In the genomic region with DNA sequence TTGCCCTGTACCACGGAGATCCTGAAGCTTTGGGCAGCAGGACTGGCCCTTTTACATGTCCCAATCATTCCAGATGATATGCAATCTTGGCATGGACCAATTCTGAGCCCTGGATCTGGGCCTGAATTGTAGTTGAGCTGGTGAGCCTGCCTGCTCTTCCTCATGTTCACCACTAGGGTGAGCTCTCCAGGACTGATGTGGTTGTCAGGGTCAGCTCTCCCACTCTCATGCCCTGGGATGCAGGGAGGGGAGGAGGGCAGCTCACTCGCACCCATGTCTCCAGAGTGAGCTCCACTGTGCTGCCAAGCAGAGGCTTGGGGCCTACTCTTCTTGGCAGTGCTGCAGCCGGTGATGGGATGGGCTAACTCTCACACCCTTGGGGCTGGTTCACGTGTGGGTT, we compare ENCODE assay signal across 12 mouse cellular contexts. TPM values are rescaled to one million over a fixed set of nuclear protein-coding genes. Genes with fewer than 3 reads are reported as not detected.
DNase-seq lines count a peak whose midpoint lies in the region; ATAC-seq and TF ChIP-seq lines count a peak whose summit lies in the region.
"Had no signal": no experiment of that assay in that cellular context is flagged by ENCODE, and none has a peak within 500 bp of the region (broad histone marks: within the 10 kb centered on the region; RNA-seq: fewer than 3 reads in every experiment).

No protein-coding gene starts in this region.

- H3K27ac ChIP-seq in heart, adult 2 months: no peak overlapping the region
- H3K27ac ChIP-seq in lung, embryonic 15.5 days: no peak overlapping the region
- H3K27ac ChIP-seq in olfactory bulb, adult 2 months (ENCODE audit: insufficient read depth, low read depth, low read length): no peak overlapping the region
- H3K27ac ChIP-seq: limb, embryonic 12.5 days; stomach, embryonic 15.5 days had no signal

- no peaks in the 10 kb centered on the region for H3K4me1 ChIP-seq in heart, adult 2 months (ENCODE audit: control insufficient read depth, insufficient read depth, low read length)
- H3K4me1 ChIP-seq in lung, embryonic 15.5 days: no peaks in the 10 kb centered on the region
- H3K4me1 ChIP-seq in olfactory bulb, adult 2 months (ENCODE audit: control insufficient read depth, insufficient read depth, low read length): no peaks in the 10 kb centered on the region
- H3K4me1 ChIP-seq: limb, embryonic 12.5 days; stomach, embryonic 15.5 days had no signal

- TF ChIP-seq CTCF in heart, adult 2 months (IDR thresholded peaks at IDR 0.05): peak; percentile 48
- peak; percentile 22 for TF ChIP-seq CTCF in olfactory bulb, adult 2 months (IDR thresholded peaks at IDR 0.05; ENCODE audit: insufficient read depth, low read depth, low read length)

- H3K9me3 ChIP-seq in lung, embryonic 15.5 days: no peaks in the 10 kb centered on the region
- H3K9me3 ChIP-seq: limb, embryonic 12.5 days; stomach, embryonic 15.5 days had no signal

- H3K36me3 ChIP-seq in heart, adult 2 months (ENCODE audit: control insufficient read depth, insufficient read depth, low read length): no peaks in the 10 kb centered on the region
- no peaks in the 10 kb centered on the region for H3K36me3 ChIP-seq in lung, embryonic 15.5 days
- H3K36me3 ChIP-seq: limb, embryonic 12.5 days; stomach, embryonic 15.5 days had no signal

- H3K27me3 ChIP-seq in heart, adult 2 months (ENCODE audit: control insufficient read depth, insufficient read depth, low read length): no peaks in the 10 kb centered on the region
- H3K27me3 ChIP-seq in lung, embryonic 15.5 days: no peaks in the 10 kb centered on the region
- H3K27me3 ChIP-seq: CH12.LX; limb, embryonic 12.5 days; stomach, embryonic 15.5 days had no signal

- H3K4me2 ChIP-seq in lung, embryonic 15.5 days: no peak overlapping the region
- H3K4me2 ChIP-seq: limb, embryonic 12.5 days; stomach, embryonic 15.5 days had no signal

- ATAC-seq in lung, embryonic 15.5 days (ENCODE audit: borderline replicate concordance, extremely low read depth, low FRiP score, low TSS enrichment): 0 out of 2 replicates have a peak, but pooled peaks have one; percentile 27
- ATAC-seq in megakaryocyte, adult 5-6 weeks (ENCODE audit: poor library complexity, severe bottlenecking): no peak; the same call in 1 of the 2 replicates

- H3K4me3 ChIP-seq in heart, adult 2 months: no peak overlapping the region
- H3K4me3 ChIP-seq in lung, embryonic 15.5 days: no peak overlapping the region
- H3K4me3 ChIP-seq in olfactory bulb, adult 2 months (ENCODE audit: insufficient read depth, low read depth, low read length): no peak overlapping the region
- H3K4me3 ChIP-seq: limb, embryonic 12.5 days; stomach, embryonic 15.5 days had no signal

- no peak for TF ChIP-seq POLR2A in heart, adult 2 months (IDR thresholded peaks at IDR 0.05; ENCODE audit: insufficient read depth, low read depth, low read length)
- TF ChIP-seq POLR2A in olfactory bulb, adult 2 months (IDR thresholded peaks at IDR 0.05; ENCODE audit: insufficient read depth, low read depth, low read length): no peak

- 55% methylated on average over 4 of the region's 4 CpGs for WGBS in heart, adult 2 months
- 62% methylated on average over 4 of the region's 4 CpGs for WGBS in lung, embryonic 15.5 days
- WGBS in olfactory bulb, adult 2 months: 66% methylated on average over 4 of the region's 4 CpGs

- TF ChIP-seq EP300 in heart, adult 2 months (IDR thresholded peaks at IDR 0.05; ENCODE audit: insufficient read depth, low read depth, low read length): no peak

- no peaks in the 10 kb centered on the region for H3K79me2 ChIP-seq in heart, adult 2 months (replicated peaks; ENCODE audit: control insufficient read depth, insufficient read depth, low read length)

- intact Hi-C loops in heart, adult 2 months (cut with DNase I): no loop called here

- H3K9ac ChIP-seq in heart, adult 2 months (ENCODE audit: low read depth, low read length): no peak overlapping the region
- H3K9ac ChIP-seq in lung, embryonic 15.5 days: no peak overlapping the region
- H3K9ac ChIP-seq: limb, embryonic 12.5 days; stomach, embryonic 15.5 days had no signal

- DNase-seq in heart, adult 2 months: no peak
- no peak for DNase-seq in heart, adult 9 months (ENCODE audit: low spot score in 2 of 2)
- DNase-seq in lung, postnatal 4 days: no peak
- DNase-seq in ZHBTc4 (ENCODE audit: low read depth, low spot score): peak; percentile 78
- DNase-seq: adrenal gland, postnatal 10 days; heart, adult 11 months had no signal

RNA-seq across cellular contexts. Expression of a gene that starts 18.9 kb away (rescaled TPM):
- 1 to 10 TPM; 5.4 to 6.7 TPM for total RNA-seq in heart, adult 2 months (2021)
- 0.62 and 0.85 TPM in 2 replicates for polyA plus RNA-seq in heart, adult 2 months (2012; rRNA removed)
- polyA plus RNA-seq in lung, embryonic 15.5 days (2015; fragmentation: Nextera tagmentation; extraction: Ambion mirVana): 6.1 and 7.0 TPM in 2 replicates
- 339 and 468 TPM in 2 replicates for polyA plus RNA-seq in olfactory bulb, adult 2 months (2012; ENCODE audit: insufficient read depth, insufficient read length, low replicate concordance, missing spikeins)
- not detected in 2 replicates for total RNA-seq in megakaryocyte, adult 5-6 weeks (2015)
- total RNA-seq in megakaryocyte, adult 5-6 weeks (2017): not detected in 2 replicates
- total RNA-seq: CH12.LX had no signal

Comparison
In these comparisons a context has a peak if more than half of its experiments do, and no peak if none do; other contexts are left out.
1. RNA of a gene that starts 18.9 kb away (polyA plus RNA-seq): 339 to 468 TPM in olfactory bulb, adult 2 months; 6.1 to 7.0 TPM in lung, embryonic 15.5 days and 0.62 to 0.85 TPM in heart, adult 2 months; every median in the first group is over 10 times any median in the second.